Mouse (Mus musculus): ENCODE measurements at regions not wholly inside any gene's neighbourhood (a gene's known extent, or its start where the extent isn't known, plus 50 kb on each side); places are given as distances from the start of the nearest gene placed in this dataset.

DNA sequence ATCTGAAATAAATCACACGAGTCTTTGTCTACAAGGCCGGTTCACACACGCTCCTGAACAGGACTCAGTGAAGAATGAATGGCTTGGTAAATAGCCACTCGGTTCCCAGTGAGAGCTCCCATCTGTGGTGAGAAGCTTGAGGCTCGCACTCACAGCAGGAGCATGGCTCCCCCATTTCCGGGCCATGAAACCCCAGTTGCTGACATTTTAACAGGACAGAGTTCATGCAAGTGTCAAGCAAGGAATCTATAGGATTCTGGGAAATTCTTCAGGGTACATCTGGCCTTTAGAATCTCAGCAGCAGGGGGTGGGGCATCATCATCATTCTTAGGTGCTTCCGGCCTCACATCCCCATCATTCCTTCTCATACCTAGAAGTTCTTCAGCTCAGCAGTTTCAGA lies 371.8 kb downstream of the Adam3 start:
- H3K9ac ChIP-seq (ENCODE audit: low read depth, low read length) = no peak overlapping the region
- TF ChIP-seq POLR2A (IDR thresholded peaks at IDR 0.05; ENCODE audit: extremely low read depth, insufficient read depth, low read length) (no peak), CTCF (IDR thresholded peaks at IDR 0.05; ENCODE audit: low read depth, low read length) (no peak)
- H3K79me2 ChIP-seq (ENCODE audit: control insufficient read depth, insufficient read depth, low read length) = no peaks in the 10 kb centered on the region
- H3K27me3 ChIP-seq (ENCODE audit: control insufficient read depth, insufficient read depth, low read length) = no peaks in the 10 kb centered on the region
- no peaks in the 10 kb centered on the region for H3K36me3 ChIP-seq (ENCODE audit: control insufficient read depth, insufficient read depth, low read length)
- no peak overlapping the region for H3K4me3 ChIP-seq (ENCODE audit: insufficient read depth, low read depth, low read length)
- H3K27ac ChIP-seq (replicated peaks; ENCODE audit: insufficient read depth, low read depth, low read length) = no peak overlapping the region
- no peaks in the 10 kb centered on the region; the same call in 1 of the 2 replicates for H3K4me1 ChIP-seq (ENCODE audit: control insufficient read depth, insufficient read depth, low read length)
- 83% methylated on average over 7 of the region's 7 CpGs for WGBS
- DNase-seq (ENCODE audit: extremely low read depth, low read depth, low spot score) = no peak

DNA sequence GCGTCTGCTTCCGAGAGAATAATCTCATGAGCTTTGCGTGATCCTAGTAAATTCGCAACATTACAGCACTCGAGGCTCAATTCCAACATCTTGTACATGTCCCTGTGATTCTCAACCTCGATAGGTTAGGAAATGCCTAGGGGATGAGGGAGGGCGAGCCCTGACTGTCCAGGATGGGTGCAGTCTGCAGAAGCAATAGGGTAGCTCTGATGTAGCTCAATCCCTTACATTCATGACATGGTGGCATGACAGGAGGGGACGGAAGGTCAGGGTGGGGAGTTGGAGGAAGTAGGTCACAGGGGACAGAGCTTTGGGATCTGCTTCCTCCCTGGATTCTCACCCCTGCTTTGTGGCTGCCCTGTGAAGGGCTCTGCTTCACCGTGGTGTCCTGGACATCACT lies 373.3 kb downstream of the Adam3 start:
- Histone ChIP-seq H3K4me3 (ENCODE audit: insufficient read depth, low read depth, low read length) (no peak overlapping the region), H3K79me2 (ENCODE audit: control insufficient read depth, insufficient read depth, low read length) (no peaks in the 10 kb centered on the region), H3K36me3 (ENCODE audit: control insufficient read depth, insufficient read depth, low read length) (no peaks in the 10 kb centered on the region), H3K27ac (replicated peaks; ENCODE audit: insufficient read depth, low read depth, low read length) (no peak overlapping the region), H3K9ac (ENCODE audit: low read depth, low read length) (no peak overlapping the region), H3K27me3 (ENCODE audit: control insufficient read depth, insufficient read depth, low read length) (no peaks in the 10 kb centered on the region), H3K4me1 (ENCODE audit: control insufficient read depth, insufficient read depth, low read length) (no peaks in the 10 kb centered on the region; the same call in 1 of the 2 replicates)
- no peak for DNase-seq (ENCODE audit: extremely low read depth, low read depth, low spot score)
- 66% methylated on average over 9 of the region's 9 CpGs for WGBS
- TF ChIP-seq POLR2A (IDR thresholded peaks at IDR 0.05; ENCODE audit: extremely low read depth, insufficient read depth, low read length) (no peak), CTCF (IDR thresholded peaks at IDR 0.05; ENCODE audit: low read depth, low read length) (no peak)

DNA sequence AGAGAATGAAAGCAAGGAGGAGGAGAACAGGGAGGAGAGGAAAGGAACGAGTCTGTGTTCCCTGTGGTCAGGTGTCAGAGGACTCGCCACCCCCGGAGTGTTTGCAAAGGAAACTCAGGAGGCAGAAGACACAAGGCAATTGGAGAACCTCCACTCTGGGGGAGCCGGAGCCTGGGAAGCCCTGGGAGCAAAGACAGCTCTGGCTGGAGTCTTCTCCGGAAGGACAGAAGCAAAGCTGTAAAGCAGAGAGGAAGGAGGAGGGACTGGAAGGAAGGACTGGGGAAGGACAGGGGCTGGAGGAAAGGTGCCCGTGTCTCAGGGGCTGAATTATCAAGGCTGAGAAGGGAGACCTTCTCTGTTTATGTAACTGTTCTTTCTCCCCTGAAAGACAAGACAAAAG lies 373.9 kb downstream of the Adam3 start:
- no peaks in the 10 kb centered on the region for H3K27me3 ChIP-seq (ENCODE audit: control insufficient read depth, insufficient read depth, low read length)
- H3K36me3 ChIP-seq (ENCODE audit: control insufficient read depth, insufficient read depth, low read length) = no peaks in the 10 kb centered on the region
- DNase-seq (ENCODE audit: extremely low read depth, low read depth, low spot score) = no peak
- 9% methylated on average over 6 of the region's 6 CpGs for WGBS
- no peaks in the 10 kb centered on the region; the same call in 1 of the 2 replicates for H3K4me1 ChIP-seq (ENCODE audit: control insufficient read depth, insufficient read depth, low read length)
- H3K4me3 ChIP-seq (ENCODE audit: insufficient read depth, low read depth, low read length) = no peak overlapping the region
- no peak overlapping the region for H3K27ac ChIP-seq (replicated peaks; ENCODE audit: insufficient read depth, low read depth, low read length)
- no peaks in the 10 kb centered on the region for H3K79me2 ChIP-seq (ENCODE audit: control insufficient read depth, insufficient read depth, low read length)
- no peak overlapping the region for H3K9ac ChIP-seq (ENCODE audit: low read depth, low read length)
- TF ChIP-seq CTCF (IDR thresholded peaks at IDR 0.05; ENCODE audit: low read depth, low read length) (no peak), POLR2A (IDR thresholded peaks at IDR 0.05; ENCODE audit: extremely low read depth, insufficient read depth, low read length) (no peak)

DNA sequence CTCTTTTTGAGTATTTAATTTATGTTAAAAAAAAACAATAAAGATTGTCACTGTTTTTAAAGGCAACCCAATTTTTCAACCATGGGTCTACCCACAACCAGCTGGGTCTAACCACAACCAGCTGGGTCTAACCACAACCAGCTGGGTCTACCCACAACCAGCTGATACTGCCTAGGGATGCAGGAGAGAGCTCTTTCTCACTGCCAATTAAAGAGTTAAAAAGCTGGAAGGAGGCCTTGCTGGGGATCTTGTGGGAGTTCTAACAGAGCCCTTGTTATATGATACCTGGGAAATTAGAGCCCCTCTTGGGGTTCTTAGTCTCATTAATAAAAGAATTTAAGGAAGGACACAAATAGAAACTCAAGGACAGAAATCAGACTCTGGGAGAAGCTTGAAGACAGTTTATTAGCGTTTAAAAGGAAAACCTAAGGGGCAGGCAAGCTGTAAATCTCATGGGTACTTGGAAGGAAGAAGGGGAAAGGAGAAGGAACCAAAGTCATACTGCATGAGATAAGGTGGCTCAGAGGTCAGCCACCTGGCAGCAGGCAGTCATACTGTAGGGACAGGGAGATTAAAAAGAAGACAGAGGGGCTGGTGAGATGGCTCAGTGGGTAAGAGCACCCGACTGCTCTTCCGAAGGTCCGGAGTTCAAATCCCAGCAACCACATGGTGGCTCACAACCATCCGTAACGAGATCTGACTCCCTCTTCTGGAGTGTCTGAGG lies 379.1 kb downstream of the Adam3 start:
- Histone ChIP-seq H3K4me3 (ENCODE audit: insufficient read depth, low read depth, low read length) (no peak overlapping the region), H3K27me3 (ENCODE audit: control insufficient read depth, insufficient read depth, low read length) (no peaks in the 10 kb centered on the region), H3K9ac (ENCODE audit: low read depth, low read length) (no peak overlapping the region), H3K4me1 (ENCODE audit: control insufficient read depth, insufficient read depth, low read length) (no peaks in the 10 kb centered on the region; the same call in 1 of the 2 replicates), H3K36me3 (ENCODE audit: control insufficient read depth, insufficient read depth, low read length) (no peaks in the 10 kb centered on the region), H3K79me2 (ENCODE audit: control insufficient read depth, insufficient read depth, low read length) (no peaks in the 10 kb centered on the region), H3K27ac (replicated peaks; ENCODE audit: insufficient read depth, low read depth, low read length) (no peak overlapping the region)
- TF ChIP-seq CTCF (IDR thresholded peaks at IDR 0.05; ENCODE audit: low read depth, low read length) = no peak
- TF ChIP-seq POLR2A (IDR thresholded peaks at IDR 0.05; ENCODE audit: extremely low read depth, insufficient read depth, low read length) = no peak
- 76% methylated on average over 6 of the region's 6 CpGs for WGBS
- no peak for DNase-seq (ENCODE audit: extremely low read depth, low read depth, low spot score)

DNA sequence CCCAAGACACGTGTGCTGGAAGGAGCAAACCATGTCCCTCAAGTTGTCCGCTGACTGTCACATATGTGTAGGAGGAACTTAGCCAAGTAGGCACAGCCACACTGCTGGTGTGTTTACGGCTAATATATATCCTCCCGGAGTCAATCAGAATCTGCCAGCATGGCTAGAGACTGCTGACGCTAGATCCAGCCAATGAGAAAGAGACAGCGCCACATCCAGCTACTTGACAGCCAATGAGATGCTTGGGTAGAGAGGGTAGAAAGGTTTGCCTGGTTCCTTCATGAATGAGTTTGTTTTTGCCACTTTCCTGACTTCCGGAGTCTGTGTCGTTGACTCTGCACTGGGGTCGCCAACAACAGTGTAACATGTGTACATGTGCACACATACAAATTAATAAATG lies 387.0 kb downstream of the Adam3 start:
- no peak for DNase-seq (ENCODE audit: extremely low read depth, low read depth, low spot score)
- H3K36me3 ChIP-seq (ENCODE audit: control insufficient read depth, insufficient read depth, low read length) = no peaks in the 10 kb centered on the region
- no peak overlapping the region for H3K27ac ChIP-seq (replicated peaks; ENCODE audit: insufficient read depth, low read depth, low read length)
- H3K79me2 ChIP-seq (ENCODE audit: control insufficient read depth, insufficient read depth, low read length) = no peaks in the 10 kb centered on the region
- H3K4me1 ChIP-seq (ENCODE audit: control insufficient read depth, insufficient read depth, low read length) = no peaks in the 10 kb centered on the region
- H3K9ac ChIP-seq (ENCODE audit: low read depth, low read length) = no peak overlapping the region
- no peaks in the 10 kb centered on the region for H3K27me3 ChIP-seq (ENCODE audit: control insufficient read depth, insufficient read depth, low read length)
- TF ChIP-seq CTCF (IDR thresholded peaks at IDR 0.05; ENCODE audit: low read depth, low read length) (no peak), POLR2A (IDR thresholded peaks at IDR 0.05; ENCODE audit: extremely low read depth, insufficient read depth, low read length) (no peak)
- 92% methylated on average over 9 of the region's 9 CpGs for WGBS
- H3K4me3 ChIP-seq (ENCODE audit: insufficient read depth, low read depth, low read length) = no peak overlapping the region

DNA sequence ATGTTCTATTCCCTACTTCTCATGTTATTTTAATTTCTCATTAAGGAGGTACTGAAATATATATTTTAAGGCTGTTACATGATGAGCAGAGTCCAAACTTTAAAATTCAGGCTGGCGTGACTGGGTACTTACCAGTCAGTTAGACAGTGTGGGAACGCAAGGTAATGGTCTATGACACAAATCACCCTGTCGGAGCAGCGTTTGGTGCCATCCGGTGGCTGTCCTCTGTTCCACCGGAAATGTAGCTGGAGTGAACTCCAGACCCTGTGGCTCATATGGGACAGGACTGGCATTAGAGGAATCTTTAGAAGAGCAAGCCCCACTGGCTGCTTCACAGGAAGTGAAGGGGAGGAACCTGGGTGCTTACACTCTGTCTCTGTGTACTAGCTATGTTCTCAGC lies 388.0 kb downstream of the Adam3 start:
- Histone ChIP-seq H3K27ac (replicated peaks; ENCODE audit: insufficient read depth, low read depth, low read length) (no peak overlapping the region), H3K79me2 (ENCODE audit: control insufficient read depth, insufficient read depth, low read length) (no peaks in the 10 kb centered on the region), H3K4me3 (ENCODE audit: insufficient read depth, low read depth, low read length) (no peak overlapping the region), H3K9ac (ENCODE audit: low read depth, low read length) (no peak overlapping the region), H3K4me1 (ENCODE audit: control insufficient read depth, insufficient read depth, low read length) (no peaks in the 10 kb centered on the region), H3K36me3 (ENCODE audit: control insufficient read depth, insufficient read depth, low read length) (no peaks in the 10 kb centered on the region), H3K27me3 (ENCODE audit: control insufficient read depth, insufficient read depth, low read length) (no peaks in the 10 kb centered on the region)
- TF ChIP-seq CTCF (IDR thresholded peaks at IDR 0.05; ENCODE audit: low read depth, low read length) (peak; percentile 31; the same call in 1 of the 2 replicates), POLR2A (IDR thresholded peaks at IDR 0.05; ENCODE audit: extremely low read depth, insufficient read depth, low read length) (no peak)
- no peak for DNase-seq (ENCODE audit: extremely low read depth, low read depth, low spot score)
- WGBS = 53% methylated on average over 6 of the region's 6 CpGs

Data from liver, adult 2 months (tissue).